Mouse (Mus musculus) heart, embryonic 12.5 days (tissue): ENCODE measurements around the gene Ttc24. TPM values are rescaled to one million over a fixed set of nuclear protein-coding genes. Genes with fewer than 3 reads are reported as not detected.

Source experiments
- polyA plus RNA-seq: library from polyadenylated mRNA; unstranded; fragments of >200 nt; fragmentation: Nextera tagmentation; extraction: Ambion mirVana; gene quantifications from 2 replicates; pipeline ENCODE4 v1.2.1, GENCODE M21; 2016

Gene Ttc24
- polyA plus RNA-seq, 1 experiment from 2014 or later, result not detected

Other genes starting within 250 kb of the Ttc24 start
- 0.15 TPM in 1 of 2 replicates, not detected in the other for gene Sh2d2a, start 231.5 kb downstream of the Ttc24 start, polyA plus RNA-seq
- 11.2 and 11.5 TPM in 2 replicates for gene Prcc, start 192.7 kb downstream of the Ttc24 start, polyA plus RNA-seq
- 175 and 177 TPM in 2 replicates for gene Hdgf, start 172.0 kb downstream of the Ttc24 start, polyA plus RNA-seq
- 62.9 and 65.2 TPM in 2 replicates for gene Mrpl24, start 158.8 kb downstream of the Ttc24 start, polyA plus RNA-seq
- gene Isg20l2, start 148.0 kb downstream of the Ttc24 start, polyA plus RNA-seq, result 36.4 and 38.3 TPM in 2 replicates
- 13.6 and 14.1 TPM in 2 replicates for gene Rrnad1, start 147.6 kb downstream of the Ttc24 start, polyA plus RNA-seq
- 7.3 and 8.0 TPM in 2 replicates for gene Crabp2, start 129.6 kb downstream of the Ttc24 start, polyA plus RNA-seq
- gene Nes, start 107.2 kb downstream of the Ttc24 start, polyA plus RNA-seq, result 33.0 and 34.6 TPM in 2 replicates
- gene Bcan, start 78.1 kb downstream of the Ttc24 start, polyA plus RNA-seq, result 0.09 and 0.15 TPM in 2 replicates
- 0.08 and 0.17 TPM in 2 replicates for gene Hapln2, start 50.7 kb downstream of the Ttc24 start, polyA plus RNA-seq
- gene Gpatch4, start 35.2 kb downstream of the Ttc24 start, polyA plus RNA-seq, result 19.2 and 19.7 TPM in 2 replicates
- gene Naxe, start 19.8 kb downstream of the Ttc24 start, polyA plus RNA-seq, result 137 and 139 TPM in 2 replicates
- gene Iqgap3, start 3.7 kb upstream of the Ttc24 start, polyA plus RNA-seq, result 32.3 and 36.8 TPM in 2 replicates
- gene Mef2d, start 64.1 kb upstream of the Ttc24 start, polyA plus RNA-seq, result 53.5 and 56.6 TPM in 2 replicates
- 0.19 TPM in 1 of 2 replicates, not detected in the other for gene Rhbg, start 176.4 kb upstream of the Ttc24 start, polyA plus RNA-seq
- not detected in 2 replicates for gene Gm38392, start 208.9 kb upstream of the Ttc24 start, polyA plus RNA-seq
- gene Tsacc, start 218.7 kb upstream of the Ttc24 start, polyA plus RNA-seq, result 12.7 and 15.0 TPM in 2 replicates
- gene Cct3, start 218.8 kb upstream of the Ttc24 start, polyA plus RNA-seq, result 426 and 439 TPM in 2 replicates
- gene Glmp, start 246.7 kb upstream of the Ttc24 start, polyA plus RNA-seq, result 167 and 172 TPM in 2 replicates